Mouse (Mus musculus): ENCODE measurements around the gene Cyp2b10. TPM values are rescaled to one million over a fixed set of nuclear protein-coding genes. Genes with fewer than 3 reads are reported as not detected.

Gene Cyp2b10
- not detected for polyA plus RNA-seq (2015; fragmentation: Illumina TruSeq; extraction: RNeasy Lipid Tissue Mini Kit (QIAGEN cat#74804); ENCODE audit: insufficient read depth, low read depth, low replicate concordance)

DNA sequence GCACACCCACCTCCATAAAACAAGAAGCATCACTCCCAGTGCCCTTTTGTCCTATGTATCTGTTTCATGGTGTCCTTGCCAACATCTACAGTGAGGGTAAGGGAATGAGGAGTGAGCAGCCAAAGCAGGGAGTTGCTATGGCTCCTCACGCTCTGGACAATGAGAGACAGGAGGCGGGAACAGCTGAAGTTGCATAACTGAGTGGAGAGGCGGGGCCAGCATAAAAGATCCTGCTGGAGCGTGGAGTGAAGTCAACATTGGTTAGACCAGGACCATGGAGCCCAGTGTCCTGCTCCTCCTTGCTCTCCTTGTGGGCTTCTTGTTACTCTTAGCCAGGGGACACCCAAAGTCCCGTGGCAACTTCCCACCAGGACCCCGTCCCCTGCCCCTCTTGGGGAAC is at the start of gene Cyp2b10:
Gene Cyp2b10, plus strand, starts transcription at position 210 of the 400 bp plus-strand sequence.

Other genes starting within 250 kb of the Cyp2b10 start
- 34.9 TPM for gene Bckdha, start 238.6 kb upstream of the Cyp2b10 start, polyA plus RNA-seq (2015; fragmentation: Illumina TruSeq; extraction: RNeasy Lipid Tissue Mini Kit (QIAGEN cat#74804); ENCODE audit: insufficient read depth, low read depth, low replicate concordance)
- 14.8 TPM for gene Exosc5, start 238.5 kb upstream of the Cyp2b10 start, polyA plus RNA-seq (2015; fragmentation: Illumina TruSeq; extraction: RNeasy Lipid Tissue Mini Kit (QIAGEN cat#74804); ENCODE audit: insufficient read depth, low read depth, low replicate concordance)
- gene Tmem91, start 222.5 kb upstream of the Cyp2b10 start, polyA plus RNA-seq (2015; fragmentation: Illumina TruSeq; extraction: RNeasy Lipid Tissue Mini Kit (QIAGEN cat#74804); ENCODE audit: insufficient read depth, low read depth, low replicate concordance): not detected
- 5.2 TPM for gene B9d2, start 216.8 kb upstream of the Cyp2b10 start, polyA plus RNA-seq (2015; fragmentation: Illumina TruSeq; extraction: RNeasy Lipid Tissue Mini Kit (QIAGEN cat#74804); ENCODE audit: insufficient read depth, low read depth, low replicate concordance)
- gene Tgfb1, start 210.6 kb upstream of the Cyp2b10 start, polyA plus RNA-seq (2015; fragmentation: Illumina TruSeq; extraction: RNeasy Lipid Tissue Mini Kit (QIAGEN cat#74804); ENCODE audit: insufficient read depth, low read depth, low replicate concordance): 9.3 TPM
- gene Ccdc97, start 178.5 kb upstream of the Cyp2b10 start, polyA plus RNA-seq (2015; fragmentation: Illumina TruSeq; extraction: RNeasy Lipid Tissue Mini Kit (QIAGEN cat#74804); ENCODE audit: insufficient read depth, low read depth, low replicate concordance): 13.9 TPM
- 15.3 TPM for gene Hnrnpul1, start 142.9 kb upstream of the Cyp2b10 start, polyA plus RNA-seq (2015; fragmentation: Illumina TruSeq; extraction: RNeasy Lipid Tissue Mini Kit (QIAGEN cat#74804); ENCODE audit: insufficient read depth, low read depth, low replicate concordance)
- gene Axl, start 108.9 kb upstream of the Cyp2b10 start, polyA plus RNA-seq (2015; fragmentation: Illumina TruSeq; extraction: RNeasy Lipid Tissue Mini Kit (QIAGEN cat#74804); ENCODE audit: insufficient read depth, low read depth, low replicate concordance): 25.0 TPM
- 7.6 TPM for gene Cyp2s1, start 80.7 kb upstream of the Cyp2b10 start, polyA plus RNA-seq (2015; fragmentation: Illumina TruSeq; extraction: RNeasy Lipid Tissue Mini Kit (QIAGEN cat#74804); ENCODE audit: insufficient read depth, low read depth, low replicate concordance)
- not detected for gene Cyp2b13, start 163.9 kb downstream of the Cyp2b10 start, polyA plus RNA-seq (2015; fragmentation: Illumina TruSeq; extraction: RNeasy Lipid Tissue Mini Kit (QIAGEN cat#74804); ENCODE audit: insufficient read depth, low read depth, low replicate concordance)